Mouse (Mus musculus) erythroblast, embryonic 14.5 days (primary cell): ENCODE data around the gene Dapk3. TPM values are rescaled to one million over a fixed set of nuclear protein-coding genes. Genes with fewer than 3 reads are reported as not detected.

Source experiments
- H3K27me3 ChIP-seq: 2 replicates; pipeline ENCODE4 v1.6.1; 2012; ENCODE audit warnings: inconsistent platforms; ENCODE audit not compliant: control insufficient read depth
- H3K36me3 ChIP-seq: 2 replicates; pipeline ENCODE4 v1.6.1; 2012; ENCODE audit warnings: mild to moderate bottlenecking, inconsistent platforms; ENCODE audit not compliant: control insufficient read depth
- H3K4me1 ChIP-seq: 2 replicates; pipeline ENCODE4 v1.6.1; 2012; ENCODE audit warnings: inconsistent platforms; ENCODE audit not compliant: control insufficient read depth
- H3K4me3 ChIP-seq: replicated peaks from 2 replicates; pipeline ENCODE3; 2012; ENCODE audit warnings: moderate library complexity, mild to moderate bottlenecking, inconsistent platforms
- H3K9me3 ChIP-seq: 2 replicates; pipeline ENCODE4 v1.6.1; 2012; ENCODE audit warnings: low read length, inconsistent platforms, mixed read lengths; ENCODE audit not compliant: control insufficient read depth
- GATA1 ChIP-seq: IDR thresholded peaks from 2 replicates; pipeline ENCODE4 v1.6.1; 2012; ENCODE audit warnings: low read length, inconsistent platforms, mixed read lengths
- TAL1 ChIP-seq: IDR thresholded peaks from 3 replicates; pipeline ENCODE4 v1.6.1; 2012; ENCODE audit warnings: low read length, inconsistent platforms, mixed read lengths
- polyA plus RNA-seq: library from polyadenylated mRNA; stranded (reverse); fragments of >175 nt; gene quantifications from 2 replicates; pipeline ENCODE4 v1.2.3, GENCODE M21; 2012

Gene Dapk3
- polyA plus RNA-seq, 1 experiment, result 8.3 TPM

DNA sequence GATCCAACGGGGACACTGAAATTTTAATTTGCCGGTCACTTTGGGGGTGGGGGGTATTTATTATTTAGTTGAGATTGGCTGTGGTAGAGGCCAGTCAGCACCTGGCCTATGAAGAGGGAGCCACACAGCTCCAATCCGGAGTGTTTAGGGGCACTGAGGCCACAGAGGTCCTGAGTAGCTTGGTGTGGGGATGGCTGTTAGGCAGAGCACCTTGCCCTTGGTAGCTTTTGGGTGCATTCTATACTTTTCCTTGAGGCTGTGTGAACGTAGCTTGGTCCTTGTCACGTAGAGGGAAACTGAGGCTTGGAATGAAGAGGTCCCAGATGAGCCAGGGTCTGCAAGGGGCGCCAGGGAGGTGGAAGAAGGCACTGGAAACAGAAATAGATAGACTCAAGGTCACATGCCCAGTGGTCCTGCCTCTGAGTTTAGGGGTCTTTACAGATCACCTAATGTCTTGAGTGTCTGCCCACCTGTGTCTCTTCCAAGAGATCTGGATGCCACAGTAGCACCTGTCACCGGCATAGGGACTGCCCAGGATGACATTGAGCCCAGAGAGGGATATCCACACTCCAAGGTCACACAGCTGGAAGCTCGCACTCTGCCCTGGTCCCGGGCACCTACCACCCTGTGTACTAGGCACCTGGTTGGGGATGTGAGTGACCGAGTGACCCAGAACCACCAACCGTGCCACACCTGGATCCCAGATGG is 43.8 kb upstream of the Dapk3 start:
- Histone ChIP-seq H3K4me3 (peak overlapping the region; percentile 89), H3K36me3 (peaks cover 61% of the 10 kb centered on the region), H3K9me3 (peaks cover 16% of the 10 kb centered on the region), H3K4me1 (peaks cover 78% of the 10 kb centered on the region), H3K27me3 (no peaks in the 10 kb centered on the region; the same call in 1 of the 2 replicates)
- TF ChIP-seq TAL1, result no peak
- no peak for TF ChIP-seq GATA1

GRCm38 (mm10) chr10:81139529-81139846 is 43.3 kb upstream of the Dapk3 start:
- Histone ChIP-seq H3K36me3 (peaks cover 66% of the 10 kb centered on the region), H3K4me3 (peak overlapping the region; percentile 89)
- TF ChIP-seq GATA1 (no peak), TAL1 (no peak)

GRCm38 (mm10) chr10:81140005-81140404 is 42.8 kb upstream of the Dapk3 start:
- H3K4me1 ChIP-seq, result peaks cover 78% of the 10 kb centered on the region
- no peak for TF ChIP-seq GATA1
- TF ChIP-seq TAL1, result no peak
- H3K36me3 ChIP-seq, result peaks cover 71% of the 10 kb centered on the region
- H3K4me3 ChIP-seq, result peak overlapping the region; percentile 89
- peaks cover 26% of the 10 kb centered on the region for H3K9me3 ChIP-seq
- no peaks in the 10 kb centered on the region; the same call in 1 of the 2 replicates for H3K27me3 ChIP-seq

More at GRCm38 (mm10) chr10:81139529-81139846, 43.3 kb upstream of the Dapk3 start:
- H3K9me3 ChIP-seq, result peaks cover 21% of the 10 kb centered on the region
- peaks cover 78% of the 10 kb centered on the region for H3K4me1 ChIP-seq
- H3K27me3 ChIP-seq, result no peaks in the 10 kb centered on the region; the same call in 1 of the 2 replicates

GRCm38 (mm10) chr10:81140717-81141454 is 41.9 kb upstream of the Dapk3 start:
- Histone ChIP-seq H3K4me1 (peaks cover 78% of the 10 kb centered on the region), H3K27me3 (no peaks in the 10 kb centered on the region; the same call in 1 of the 2 replicates), H3K36me3 (peaks cover 80% of the 10 kb centered on the region), H3K4me3 (peak overlapping the region; percentile 89), H3K9me3 (peaks cover 34% of the 10 kb centered on the region)
- TF ChIP-seq TAL1, result no peak
- TF ChIP-seq GATA1, result no peak

- no peak for TF ChIP-seq TAL1
- TF ChIP-seq GATA1, result no peak
- Histone ChIP-seq H3K4me3 (peak overlapping the region; percentile 89), H3K4me1 (peaks cover 85% of the 10 kb centered on the region), H3K36me3 (peaks cover 87% of the 10 kb centered on the region), H3K27me3 (no peaks in the 10 kb centered on the region; the same call in 1 of the 2 replicates), H3K9me3 (peaks cover 40% of the 10 kb centered on the region)
Measured at GRCm38 (mm10) chr10:81141455-81142210, 41.2 kb upstream of the Dapk3 start.

DNA sequence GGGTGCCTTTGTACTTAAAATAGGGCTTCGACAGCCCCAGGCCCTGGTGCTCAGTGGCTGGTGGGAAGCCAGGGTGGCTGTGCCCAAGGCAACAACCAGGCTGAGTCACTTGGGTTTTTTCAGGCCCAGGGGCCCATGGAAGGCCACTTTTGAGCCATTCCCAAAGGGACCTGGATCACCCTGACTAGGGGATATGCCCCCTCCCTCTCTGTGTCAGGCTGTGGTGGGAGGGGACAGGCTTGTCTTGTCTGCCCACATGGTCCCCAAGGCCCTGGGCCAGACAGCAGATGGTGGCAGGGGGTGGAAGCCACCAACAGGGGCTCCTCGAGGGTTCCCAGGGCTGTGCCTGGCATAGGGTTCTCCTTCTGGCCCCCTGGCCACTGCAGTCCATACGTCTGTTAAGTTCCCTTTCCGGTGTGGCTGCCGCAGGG is 40.2 kb upstream of the Dapk3 start:
- Histone ChIP-seq H3K4me1 (peaks cover 91% of the 10 kb centered on the region), H3K9me3 (peaks cover 50% of the 10 kb centered on the region), H3K4me3 (no peak overlapping the region), H3K27me3 (no peaks in the 10 kb centered on the region; the same call in 1 of the 2 replicates), H3K36me3 (peaks cover 97% of the 10 kb centered on the region)
- TF ChIP-seq GATA1 (no peak), TAL1 (no peak)

GRCm38 (mm10) chr10:81143157-81143633 is 39.6 kb upstream of the Dapk3 start:
- peaks cover 100% of the 10 kb centered on the region for H3K36me3 ChIP-seq
- peaks cover 56% of the 10 kb centered on the region for H3K9me3 ChIP-seq
- no peak overlapping the region for H3K4me3 ChIP-seq
- TF ChIP-seq GATA1 (no peak), TAL1 (no peak)
- H3K27me3 ChIP-seq, result peaks cover 6% of the 10 kb centered on the region; the same call in 1 of the 2 replicates
- H3K4me1 ChIP-seq, result peaks cover 93% of the 10 kb centered on the region

GRCm38 (mm10) chr10:81143845-81144437 is 38.9 kb upstream of the Dapk3 start:
- H3K27me3 ChIP-seq, result peaks cover 6% of the 10 kb centered on the region; the same call in 1 of the 2 replicates
- peaks cover 63% of the 10 kb centered on the region for H3K9me3 ChIP-seq
- H3K4me1 ChIP-seq, result peaks cover 85% of the 10 kb centered on the region
- H3K4me3 ChIP-seq, result no peak overlapping the region
- TF ChIP-seq TAL1, result no peak
- no peak for TF ChIP-seq GATA1
- peaks cover 100% of the 10 kb centered on the region for H3K36me3 ChIP-seq
